Mouse (Mus musculus) liver, embryonic 14.5 days (tissue): Measurements from ENCODE around the gene Psma6.

Experiments
- CTCF ChIP-seq: IDR thresholded peaks from 2 replicates; pipeline ENCODE4 v1.5.1; 2016; ENCODE audit warnings: antibody characterized with exemption, low read depth, control low read depth
- EP300 ChIP-seq: IDR thresholded peaks from 2 replicates; pipeline ENCODE4 v1.6.1; 2016; ENCODE audit warnings: antibody characterized with exemption, low read depth

- TF ChIP-seq CTCF (no peak), EP300 (no peak)
Measured at GRCm38 (mm10) chr12:55464846-55465361, 80.9 kb downstream of the Psma6 start.
